Mouse (Mus musculus): ENCODE measurements around the gene Fam57b. TPM values are rescaled to one million over a fixed set of nuclear protein-coding genes. Genes with fewer than 3 reads are reported as not detected.
A peak's percentile ranks its signal among the peaks of the same experiment; 100 is the strongest.

The Fam57b gene
- polyA plus RNA-seq, 1 experiment = 13.5 TPM

DNA sequence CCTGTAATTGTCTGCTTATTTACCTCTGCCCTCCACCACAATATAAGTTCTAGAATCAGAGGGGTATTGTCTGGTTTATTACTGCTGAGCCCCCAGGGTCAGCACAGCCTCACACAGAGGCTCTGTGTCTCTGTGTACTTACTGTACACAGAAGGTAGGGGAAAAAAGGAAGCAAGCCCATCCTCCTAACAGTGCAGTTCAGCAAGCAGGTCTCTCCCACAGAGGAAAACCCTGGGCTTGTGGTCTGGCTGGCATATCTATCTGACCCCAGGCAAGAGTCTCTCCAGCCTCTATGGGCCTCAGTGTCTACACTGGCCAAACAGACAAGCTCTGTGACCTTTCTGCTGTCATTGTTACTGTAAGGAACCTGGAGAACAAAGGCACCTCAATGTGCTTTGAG lies 6.3 kb downstream of the Fam57b start:
- H3K9me3 ChIP-seq = no peaks in the 10 kb centered on the region
- peaks cover 82% of the 10 kb centered on the region for H3K4me1 ChIP-seq
- H3K4me3 ChIP-seq (replicated peaks) = peak overlapping the region; percentile 60
- H3K27me3 ChIP-seq (replicated peaks) = no peaks in the 10 kb centered on the region
- peaks cover 32% of the 10 kb centered on the region for H3K36me3 ChIP-seq (replicated peaks; ENCODE audit: low read length)
- TF ChIP-seq GATA1 (IDR thresholded peaks at IDR 0.05; ENCODE audit: borderline replicate concordance, low read length) (no peak), FLI1 (IDR thresholded peaks at IDR 0.05; ENCODE audit: low read length) (no peak)

DNA sequence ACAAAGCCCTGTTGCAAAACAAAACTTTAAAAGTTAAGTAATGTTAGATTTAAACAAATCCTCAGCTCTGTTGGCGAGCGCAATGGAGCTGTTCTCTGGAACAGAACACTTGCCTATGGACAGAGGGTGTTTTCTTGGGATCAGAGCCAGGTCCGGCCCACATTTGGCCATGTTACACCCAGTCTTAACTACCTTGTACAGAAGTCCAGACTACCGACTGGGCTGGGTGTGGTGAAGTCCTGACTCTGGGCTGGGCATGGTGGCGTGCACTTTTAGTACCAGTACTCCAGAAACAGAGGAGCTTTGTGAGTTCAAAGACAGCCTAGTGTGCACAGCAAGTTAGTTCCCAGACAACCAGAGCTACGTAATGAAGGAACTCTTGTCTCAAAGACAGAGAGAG lies 9.5 kb downstream of the Fam57b start:
- H3K4me1 ChIP-seq = peaks cover 69% of the 10 kb centered on the region
- no peak for TF ChIP-seq GATA1 (IDR thresholded peaks at IDR 0.05; ENCODE audit: borderline replicate concordance, low read length)
- no peak for TF ChIP-seq FLI1 (IDR thresholded peaks at IDR 0.05; ENCODE audit: low read length)
- H3K4me3 ChIP-seq (replicated peaks) = no peak overlapping the region
- H3K27me3 ChIP-seq (replicated peaks) = peaks cover 2% of the 10 kb centered on the region
- peaks cover 5% of the 10 kb centered on the region for H3K9me3 ChIP-seq
- peaks cover 26% of the 10 kb centered on the region for H3K36me3 ChIP-seq (replicated peaks; ENCODE audit: low read length)

DNA sequence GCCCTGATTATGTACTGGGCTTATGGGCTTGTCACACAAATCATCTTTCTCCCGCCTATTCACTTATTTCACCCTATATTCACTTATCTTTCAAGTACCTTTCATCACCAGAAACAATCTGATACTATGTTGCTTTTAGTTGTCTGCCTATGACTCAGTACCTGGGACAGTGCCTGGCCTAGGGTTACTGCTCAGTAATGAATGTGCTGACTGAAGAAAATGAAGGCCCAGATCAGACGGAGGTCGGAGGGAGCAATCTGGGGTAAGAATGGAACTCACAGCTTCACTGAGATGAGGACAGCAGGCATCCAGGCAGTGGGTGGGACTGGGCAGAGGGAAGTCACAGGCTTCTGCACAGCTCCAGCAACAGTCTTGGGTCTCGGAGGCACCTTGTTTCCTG lies 9.9 kb downstream of the Fam57b start:
- TF ChIP-seq GATA1 (IDR thresholded peaks at IDR 0.05; ENCODE audit: borderline replicate concordance, low read length) (no peak), FLI1 (IDR thresholded peaks at IDR 0.05; ENCODE audit: low read length) (no peak)
- Histone ChIP-seq H3K4me1 (peaks cover 65% of the 10 kb centered on the region), H3K27me3 (replicated peaks) (peaks cover 6% of the 10 kb centered on the region), H3K4me3 (replicated peaks) (no peak overlapping the region), H3K36me3 (replicated peaks; ENCODE audit: low read length) (peaks cover 22% of the 10 kb centered on the region), H3K9me3 (peaks cover 7% of the 10 kb centered on the region)

DNA sequence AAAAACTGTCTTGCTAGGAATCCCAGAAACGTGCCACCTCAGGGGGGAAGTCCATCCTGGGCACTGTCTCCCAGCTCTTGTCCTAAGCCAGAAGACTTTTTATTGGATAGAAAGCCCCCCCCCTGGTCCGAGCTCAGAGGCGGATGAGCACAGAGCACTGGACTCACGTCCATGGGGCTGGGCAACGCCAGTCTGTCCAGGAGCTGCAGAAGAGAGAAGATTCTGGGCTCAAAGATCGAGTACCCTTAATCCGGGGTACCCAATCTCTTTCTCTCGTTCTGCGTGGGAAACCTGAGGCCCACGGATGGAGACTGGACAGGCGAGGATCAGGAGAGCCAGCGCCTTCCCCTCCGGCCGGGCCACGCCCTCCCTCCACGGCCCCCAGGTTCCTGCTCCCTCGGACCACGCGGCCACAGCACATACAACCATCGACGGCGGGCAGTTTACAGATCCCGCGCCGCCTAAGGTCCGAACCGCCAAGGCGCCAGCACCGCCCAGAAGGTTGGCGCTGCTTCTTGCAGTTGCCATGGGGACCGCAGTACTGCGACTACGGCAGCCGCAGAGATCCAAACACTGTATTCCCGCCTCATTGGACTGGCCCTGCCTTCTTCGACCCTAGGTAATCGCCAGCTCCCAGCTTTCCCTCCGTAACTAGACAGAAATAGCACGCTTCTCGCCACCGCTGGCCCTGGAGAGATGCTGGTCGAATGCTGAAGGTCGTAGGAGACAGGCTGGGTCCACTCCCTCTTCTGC lies 11.4 kb downstream of the Fam57b start:
- H3K36me3 ChIP-seq (replicated peaks; ENCODE audit: low read length) = peaks cover 20% of the 10 kb centered on the region
- peaks cover 7% of the 10 kb centered on the region for H3K9me3 ChIP-seq
- TF ChIP-seq GATA1 (IDR thresholded peaks at IDR 0.05; ENCODE audit: borderline replicate concordance, low read length) = no peak
- no peak for TF ChIP-seq FLI1 (IDR thresholded peaks at IDR 0.05; ENCODE audit: low read length)
- peak overlapping the region; percentile 94 for H3K4me3 ChIP-seq (replicated peaks)
- H3K4me1 ChIP-seq = peaks cover 57% of the 10 kb centered on the region
- H3K27me3 ChIP-seq (replicated peaks) = peaks cover 18% of the 10 kb centered on the region

DNA sequence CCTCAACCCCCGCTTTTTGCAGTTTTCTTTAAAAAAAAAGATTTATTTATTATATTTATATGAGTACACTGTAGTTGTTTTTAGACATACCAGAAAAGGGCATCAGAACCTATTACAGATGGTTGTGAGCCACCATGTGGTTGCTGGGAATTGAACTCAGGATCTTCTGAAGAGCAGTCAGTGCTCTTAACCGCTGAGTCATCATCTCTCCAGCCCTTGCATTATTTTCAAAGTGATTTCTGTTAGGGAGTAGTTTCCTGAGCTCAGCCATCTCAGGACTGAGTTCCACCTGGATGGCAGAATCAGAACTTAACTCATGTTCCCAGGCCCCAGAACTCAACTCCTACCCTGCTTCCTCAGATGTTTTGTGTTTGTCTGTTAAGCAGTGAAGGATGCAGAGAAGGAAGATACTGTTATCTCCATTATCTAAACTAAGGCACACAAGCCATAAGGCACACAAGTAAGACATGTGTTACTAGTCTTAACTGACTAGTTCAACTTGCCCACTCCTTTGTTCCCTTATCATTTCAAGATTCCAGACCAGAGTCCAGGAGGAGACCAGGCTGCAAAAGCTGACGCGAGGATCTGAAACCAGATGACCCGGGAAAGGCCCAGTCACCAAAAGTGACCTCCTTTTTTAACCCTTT lies 12.4 kb downstream of the Fam57b start:
- Histone ChIP-seq H3K4me3 (replicated peaks) (peak overlapping the region; percentile 94), H3K9me3 (peaks cover 7% of the 10 kb centered on the region), H3K36me3 (replicated peaks; ENCODE audit: low read length) (peaks cover 16% of the 10 kb centered on the region), H3K27me3 (replicated peaks) (peaks cover 23% of the 10 kb centered on the region), H3K4me1 (peaks cover 55% of the 10 kb centered on the region)
- no peak for TF ChIP-seq GATA1 (IDR thresholded peaks at IDR 0.05; ENCODE audit: borderline replicate concordance, low read length)
- no peak for TF ChIP-seq FLI1 (IDR thresholded peaks at IDR 0.05; ENCODE audit: low read length)

DNA sequence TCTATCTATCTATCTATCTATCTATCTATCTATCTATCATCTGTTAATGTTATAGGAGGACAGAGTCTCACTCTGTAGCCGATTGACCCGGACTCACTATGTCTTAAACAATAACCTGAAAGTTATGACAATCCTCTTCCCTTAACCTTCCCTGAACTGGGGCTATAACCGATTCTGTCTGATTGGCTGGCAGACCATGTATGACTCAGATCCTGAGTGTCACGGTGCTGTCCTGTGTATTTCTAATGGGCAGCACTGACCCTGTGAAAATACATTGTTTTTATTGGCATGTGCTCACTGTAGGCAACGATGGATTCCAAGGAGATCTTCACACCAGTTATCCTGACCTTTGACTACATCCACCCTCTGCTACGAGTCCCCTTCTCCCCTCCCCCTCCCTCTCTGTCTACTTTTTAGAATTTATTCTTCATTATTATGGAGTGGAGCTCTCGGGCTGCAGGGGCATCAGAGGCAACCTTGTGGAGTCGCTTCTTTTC lies 18.3 kb downstream of the Fam57b start:
- peaks cover 42% of the 10 kb centered on the region for H3K27me3 ChIP-seq (replicated peaks)

DNA sequence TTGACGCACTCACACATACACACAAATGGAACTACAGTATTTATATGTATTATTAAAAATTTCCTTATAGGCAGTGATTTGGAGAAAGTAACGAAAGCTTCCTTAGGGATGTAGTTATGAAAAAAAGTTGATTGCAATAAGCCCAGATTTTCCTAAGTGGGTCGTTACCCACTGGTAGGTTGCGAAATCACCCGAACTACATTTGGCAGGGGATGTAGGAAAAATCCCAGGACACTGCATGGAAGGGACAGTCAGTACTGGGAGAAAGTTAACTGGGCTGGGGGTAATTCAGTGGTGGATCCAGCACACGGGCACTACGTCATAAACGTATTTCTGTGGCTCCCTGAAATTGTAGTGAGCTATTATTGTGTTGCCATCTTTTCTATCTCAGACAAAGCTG lies 19.0 kb downstream of the Fam57b start:
- Histone ChIP-seq H3K9me3 (peaks cover 12% of the 10 kb centered on the region), H3K4me1 (peaks cover 21% of the 10 kb centered on the region), H3K27me3 (replicated peaks) (peaks cover 42% of the 10 kb centered on the region), H3K36me3 (replicated peaks; ENCODE audit: low read length) (no peaks in the 10 kb centered on the region), H3K4me3 (replicated peaks) (no peak overlapping the region)
- TF ChIP-seq GATA1 (IDR thresholded peaks at IDR 0.05; ENCODE audit: borderline replicate concordance, low read length) (no peak), FLI1 (IDR thresholded peaks at IDR 0.05; ENCODE audit: low read length) (no peak)

More for the DNA sequence above, 18.3 kb downstream of the Fam57b start:
- peaks cover 20% of the 10 kb centered on the region for H3K4me1 ChIP-seq
- H3K36me3 ChIP-seq (replicated peaks; ENCODE audit: low read length) = no peaks in the 10 kb centered on the region
- no peak overlapping the region for H3K4me3 ChIP-seq (replicated peaks)
- TF ChIP-seq FLI1 (IDR thresholded peaks at IDR 0.05; ENCODE audit: low read length) (no peak), GATA1 (IDR thresholded peaks at IDR 0.05; ENCODE audit: borderline replicate concordance, low read length) (no peak)
- peaks cover 12% of the 10 kb centered on the region for H3K9me3 ChIP-seq

DNA sequence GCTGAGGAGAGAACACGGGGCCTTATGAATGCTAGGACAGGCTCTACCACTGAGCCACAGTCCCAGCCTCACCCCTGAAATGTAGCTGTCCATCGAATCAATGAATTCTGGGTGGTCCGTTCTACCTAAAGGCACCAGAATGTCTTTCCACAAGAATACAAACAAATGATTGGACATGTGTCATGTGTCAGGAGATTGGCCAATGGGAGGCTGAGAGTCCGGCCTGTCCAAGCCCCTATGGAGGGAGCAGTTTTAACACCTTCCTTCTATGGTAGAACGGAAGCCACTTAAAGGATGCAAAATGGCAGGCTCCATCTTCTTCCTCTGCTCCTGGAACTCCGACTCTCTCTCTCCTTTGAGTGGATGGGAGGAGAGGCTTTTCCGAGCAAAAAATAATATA lies 20.1 kb downstream of the Fam57b start:
- Histone ChIP-seq H3K36me3 (replicated peaks; ENCODE audit: low read length) (no peaks in the 10 kb centered on the region), H3K4me1 (peaks cover 32% of the 10 kb centered on the region), H3K4me3 (replicated peaks) (no peak overlapping the region), H3K27me3 (replicated peaks) (peaks cover 37% of the 10 kb centered on the region), H3K9me3 (peaks cover 5% of the 10 kb centered on the region; the same call in 1 of the 2 replicates)
- TF ChIP-seq GATA1 (IDR thresholded peaks at IDR 0.05; ENCODE audit: borderline replicate concordance, low read length) = no peak
- TF ChIP-seq FLI1 (IDR thresholded peaks at IDR 0.05; ENCODE audit: low read length) = no peak

DNA sequence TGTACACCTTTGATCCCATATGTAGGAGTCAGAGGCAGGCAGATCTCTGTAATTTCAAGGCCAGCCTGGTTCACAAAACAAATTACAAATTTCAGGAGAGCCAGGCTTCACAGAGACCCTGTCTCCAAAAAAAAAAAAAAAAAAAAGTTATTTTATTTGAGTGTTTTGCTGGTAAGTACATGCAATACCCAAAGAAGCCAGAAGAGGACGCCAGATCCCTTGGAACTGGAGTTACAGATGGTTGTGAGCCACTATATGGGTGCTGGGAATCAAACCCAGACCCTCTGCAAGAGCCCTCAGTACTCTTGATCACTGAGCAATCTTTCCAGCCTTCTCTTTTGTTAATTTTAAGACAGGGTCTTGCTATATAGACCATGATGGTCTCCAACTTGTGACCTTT lies 21.4 kb downstream of the Fam57b start:
- Histone ChIP-seq H3K4me3 (replicated peaks) (no peak overlapping the region), H3K27me3 (replicated peaks) (peaks cover 40% of the 10 kb centered on the region), H3K4me1 (peaks cover 35% of the 10 kb centered on the region), H3K9me3 (peaks cover 5% of the 10 kb centered on the region; the same call in 1 of the 2 replicates), H3K36me3 (replicated peaks; ENCODE audit: low read length) (no peaks in the 10 kb centered on the region)
- no peak for TF ChIP-seq FLI1 (IDR thresholded peaks at IDR 0.05; ENCODE audit: low read length)
- no peak for TF ChIP-seq GATA1 (IDR thresholded peaks at IDR 0.05; ENCODE audit: borderline replicate concordance, low read length)
